Mouse (Mus musculus): ENCODE measurements around the gene Plppr3. TPM values are rescaled to one million over a fixed set of nuclear protein-coding genes. Genes with fewer than 3 reads are reported as not detected.
A peak's percentile ranks its signal among the peaks of the same experiment; 100 is the strongest.

Gene Plppr3
- total and polyA plus RNA-seq, 2 experiments from 2014 or later, result 283 to 541 TPM

- Histone ChIP-seq H3K27ac (peak overlapping the region; percentile 3; the same call in 1 of the 2 replicates), H3K36me3 (ENCODE audit: insufficient read depth, low read length) (0 out of 2 replicates have a peak, but pooled peaks cover 7% of the 10 kb centered on the region), H3K27me3 (ENCODE audit: insufficient read depth, low read length) (peaks cover 16% of the 10 kb centered on the region), H3K9ac (replicated peaks; ENCODE audit: low read length) (peak overlapping the region; percentile 15), H3K9me3 (ENCODE audit: low read length) (no peaks in the 10 kb centered on the region), H3K4me1 (ENCODE audit: insufficient read depth, low read length) (peaks cover 14% of the 10 kb centered on the region), H3K4me3 (ENCODE audit: low read length) (no peak overlapping the region), H3K4me2 (ENCODE audit: low read depth, low read length) (no peak overlapping the region)
- WGBS, result 69% methylated on average over 10 of the region's 11 CpGs
- peak; percentile 48 for DNase-seq (ENCODE audit: low spot score)
- no peak for ATAC-seq
- TF ChIP-seq CTCF (IDR thresholded peaks at IDR 0.05; ENCODE audit: low read depth), result no peak
Measured at GRCm38 (mm10) chr10:79914131-79914947, 39.9 kb upstream of the Plppr3 start.

GRCm38 (mm10) chr10:79912412-79912811 lies 38.0 kb upstream of the Plppr3 start:
- WGBS, result 69% methylated on average over 20 of the region's 20 CpGs

GRCm38 (mm10) chr10:79910556-79910955 lies 36.1 kb upstream of the Plppr3 start, which contains the start of gene Gm26602:
Gene Gm26602, plus strand, starts transcription at chr10:79910856.
- DNase-seq (ENCODE audit: low spot score), result no peak
- Histone ChIP-seq H3K9ac (replicated peaks; ENCODE audit: low read length) (peak within 1 kb of the TSS; percentile 97; the same call in 1 of the 2 replicates), H3K4me3 (ENCODE audit: low read length) (no peak within 1 kb of the TSS), H3K9me3 (ENCODE audit: low read length) (no peaks in the 10 kb centered on the region), H3K36me3 (ENCODE audit: insufficient read depth, low read length) (0 out of 2 replicates have a peak, but pooled peaks cover 7% of the 10 kb centered on the region), H3K4me2 (ENCODE audit: low read depth, low read length) (peak within 1 kb of the TSS; percentile 53; the same call in 1 of the 2 replicates), H3K27me3 (ENCODE audit: insufficient read depth, low read length) (no peaks in the 10 kb centered on the region), H3K4me1 (ENCODE audit: insufficient read depth, low read length) (peaks cover 9% of the 10 kb centered on the region), H3K27ac (peak within 1 kb of the TSS; percentile 100)
- no peak for ATAC-seq
- 97% methylated on average over 4 of the region's 4 CpGs for WGBS
- no peak for TF ChIP-seq CTCF (IDR thresholded peaks at IDR 0.05; ENCODE audit: low read depth)

More at GRCm38 (mm10) chr10:79912412-79912811, 38.0 kb upstream of the Plppr3 start:
- no peaks in the 10 kb centered on the region for H3K9me3 ChIP-seq (ENCODE audit: low read length)
- H3K27me3 ChIP-seq (ENCODE audit: insufficient read depth, low read length), result no peaks in the 10 kb centered on the region
- H3K27ac ChIP-seq, result no peak overlapping the region
- H3K4me2 ChIP-seq (ENCODE audit: low read depth, low read length), result no peak overlapping the region
- 0 out of 2 replicates have a peak, but pooled peaks cover 7% of the 10 kb centered on the region for H3K36me3 ChIP-seq (ENCODE audit: insufficient read depth, low read length)
- no peak overlapping the region for H3K4me3 ChIP-seq (ENCODE audit: low read length)
- TF ChIP-seq CTCF (IDR thresholded peaks at IDR 0.05; ENCODE audit: low read depth), result no peak
- ATAC-seq, result no peak
- H3K4me1 ChIP-seq (ENCODE audit: insufficient read depth, low read length), result peaks cover 14% of the 10 kb centered on the region
- DNase-seq (ENCODE audit: low spot score), result no peak
- no peak overlapping the region for H3K9ac ChIP-seq (replicated peaks; ENCODE audit: low read length)

- Histone ChIP-seq H3K27ac (peak overlapping the region; percentile 100), H3K9ac (replicated peaks; ENCODE audit: low read length) (peak overlapping the region; percentile 97), H3K36me3 (ENCODE audit: insufficient read depth, low read length) (peaks cover 11% of the 10 kb centered on the region; the same call in 1 of the 2 replicates), H3K4me2 (ENCODE audit: low read depth, low read length) (peak overlapping the region; percentile 53), H3K9me3 (ENCODE audit: low read length) (no peaks in the 10 kb centered on the region), H3K4me1 (ENCODE audit: insufficient read depth, low read length) (no peaks in the 10 kb centered on the region), H3K27me3 (ENCODE audit: insufficient read depth, low read length) (no peaks in the 10 kb centered on the region), H3K4me3 (ENCODE audit: low read length) (peak overlapping the region; percentile 70)
- ATAC-seq, result peak; percentile 30; the same call in 1 of the 2 replicates
- no peak for TF ChIP-seq CTCF (IDR thresholded peaks at IDR 0.05; ENCODE audit: low read depth)
- WGBS, result 22% methylated on average over 14 of the region's 14 CpGs
- DNase-seq (ENCODE audit: low spot score), result no peak
Measured at GRCm38 (mm10) chr10:79909092-79909922, 34.9 kb upstream of the Plppr3 start.

- 1% methylated on average over 52 of the region's 52 CpGs for WGBS
- peak within 1 kb of the TSS; percentile 100 for H3K27ac ChIP-seq
- peak within 1 kb of the TSS; percentile 53 for H3K4me2 ChIP-seq (ENCODE audit: low read depth, low read length)
- peak; percentile 97 for ATAC-seq
- H3K4me1 ChIP-seq (ENCODE audit: insufficient read depth, low read length), result no peaks in the 10 kb centered on the region
- H3K9me3 ChIP-seq (ENCODE audit: low read length), result no peaks in the 10 kb centered on the region
- no peaks in the 10 kb centered on the region for H3K27me3 ChIP-seq (ENCODE audit: insufficient read depth, low read length)
- H3K36me3 ChIP-seq (ENCODE audit: insufficient read depth, low read length), result peaks cover 11% of the 10 kb centered on the region; the same call in 1 of the 2 replicates
- peak within 1 kb of the TSS; percentile 97 for H3K9ac ChIP-seq (replicated peaks; ENCODE audit: low read length)
- DNase-seq (ENCODE audit: low spot score), result peak; percentile 96
- no peak for TF ChIP-seq CTCF (IDR thresholded peaks at IDR 0.05; ENCODE audit: low read depth)
- peak within 1 kb of the TSS; percentile 70 for H3K4me3 ChIP-seq (ENCODE audit: low read length)
Measured at GRCm38 (mm10) chr10:79908167-79909091, 34.0 kb upstream of the Plppr3 start, which contains the start of gene Med16. Gene Med16, minus strand, starts transcription at chr10:79908923.

Measured in hindbrain, postnatal 0 days (tissue).